Mouse (Mus musculus): ENCODE measurements at regions not wholly inside any gene's neighbourhood (a gene's known extent, or its start where the extent isn't known, plus 50 kb on each side); places are given as distances from the start of the nearest gene placed in this dataset.

GRCm38 (mm10) chr2:170259662-170260457 is 112.0 kb upstream of the Zfp217 start:
- no peak for DNase-seq (ENCODE audit: extremely low spot score in 1 of 2, low spot score in 1 of 2)

- DNase-seq (ENCODE audit: extremely low spot score in 1 of 2, low spot score in 1 of 2): no peak
Measured at GRCm38 (mm10) chr2:170258367-170258766, 110.5 kb upstream of the Zfp217 start.

- no peak for DNase-seq (ENCODE audit: extremely low spot score in 1 of 2, low spot score in 1 of 2)
Measured at GRCm38 (mm10) chr2:170257671-170258235, 109.8 kb upstream of the Zfp217 start.

GRCm38 (mm10) chr2:170255997-170256396 is 108.1 kb upstream of the Zfp217 start:
- DNase-seq (ENCODE audit: extremely low spot score in 1 of 2, low spot score in 1 of 2): no peak

GRCm38 (mm10) chr2:170255533-170255932 is 107.6 kb upstream of the Zfp217 start:
- DNase-seq (ENCODE audit: extremely low spot score in 1 of 2, low spot score in 1 of 2): no peak

GRCm38 (mm10) chr2:170253681-170254440 is 106.0 kb upstream of the Zfp217 start:
- no peak for DNase-seq (ENCODE audit: extremely low spot score in 1 of 2, low spot score in 1 of 2)

GRCm38 (mm10) chr2:170252255-170253034 is 104.5 kb upstream of the Zfp217 start:
- no peak for DNase-seq (ENCODE audit: extremely low spot score in 1 of 2, low spot score in 1 of 2)

- no peak for DNase-seq (ENCODE audit: extremely low spot score in 1 of 2, low spot score in 1 of 2)
Measured at GRCm38 (mm10) chr2:170250680-170251079, 102.8 kb upstream of the Zfp217 start.

- no peak for DNase-seq (ENCODE audit: extremely low spot score in 1 of 2, low spot score in 1 of 2)
Measured at GRCm38 (mm10) chr2:170247702-170248445, 100.0 kb upstream of the Zfp217 start.

- DNase-seq (ENCODE audit: extremely low spot score in 1 of 2, low spot score in 1 of 2): no peak
Measured at GRCm38 (mm10) chr2:170245637-170246341, 97.9 kb upstream of the Zfp217 start.

GRCm38 (mm10) chr2:170244108-170244507 is 96.2 kb upstream of the Zfp217 start:
- no peak for DNase-seq (ENCODE audit: extremely low spot score in 1 of 2, low spot score in 1 of 2)

GRCm38 (mm10) chr2:170237959-170238358 is 90.1 kb upstream of the Zfp217 start:
- no peak for DNase-seq (ENCODE audit: extremely low spot score in 1 of 2, low spot score in 1 of 2)

GRCm38 (mm10) chr2:170233426-170233825 is 85.5 kb upstream of the Zfp217 start:
- DNase-seq (ENCODE audit: extremely low spot score in 1 of 2, low spot score in 1 of 2): no peak

- no peak for DNase-seq (ENCODE audit: extremely low spot score in 1 of 2, low spot score in 1 of 2)
Measured at GRCm38 (mm10) chr2:170229461-170230080, 81.7 kb upstream of the Zfp217 start.

GRCm38 (mm10) chr2:170228318-170228994 is 80.6 kb upstream of the Zfp217 start:
- DNase-seq (ENCODE audit: extremely low spot score in 1 of 2, low spot score in 1 of 2): no peak

- no peak for DNase-seq (ENCODE audit: extremely low spot score in 1 of 2, low spot score in 1 of 2)
Measured at GRCm38 (mm10) chr2:170223872-170224271, 76.0 kb upstream of the Zfp217 start.

GRCm38 (mm10) chr2:170222819-170223218 is 74.9 kb upstream of the Zfp217 start:
- no peak for DNase-seq (ENCODE audit: extremely low spot score in 1 of 2, low spot score in 1 of 2)

- no peak for DNase-seq (ENCODE audit: extremely low spot score in 1 of 2, low spot score in 1 of 2)
Measured at GRCm38 (mm10) chr2:170221994-170222535, 74.2 kb upstream of the Zfp217 start.

All from layer of hippocampus, postnatal 25 days (tissue).